Mouse (Mus musculus) olfactory bulb, adult 2 months (tissue): ENCODE measurements around the gene Mars2.

Source experiments
- CTCF ChIP-seq: fragments of 200-500 bp; IDR thresholded peaks from 2 replicates; pipeline ENCODE4 v1.5.1; 2012; ENCODE audit warnings: low read depth, mild to moderate bottlenecking, low read length, moderate library complexity; ENCODE audit not compliant: insufficient read depth
- POLR2A ChIP-seq: fragments of 200-500 bp; IDR thresholded peaks from 2 replicates; pipeline ENCODE4 v1.6.1; 2012; ENCODE audit warnings: mild to moderate bottlenecking, low read depth, low read length, moderate library complexity; ENCODE audit not compliant: insufficient read depth

- TF ChIP-seq CTCF (no peak), POLR2A (no peak)
These were observed 8.6 kb upstream of the Mars2 start for GRCm38 (mm10) chr1:55228256-55228884.
